Mouse (Mus musculus): ENCODE measurements around the gene Wars2. TPM values are rescaled to one million over a fixed set of nuclear protein-coding genes. Genes with fewer than 3 reads are reported as not detected.

Gene Wars2
- polyA plus RNA-seq, 1 experiment: 2.6 TPM

- WGBS: 20% methylated on average over 7 of the region's 7 CpGs
- Histone ChIP-seq H3K4me3 (ENCODE audit: low read depth, low read length) (no peak overlapping the region), H3K27me3 (ENCODE audit: control insufficient read depth, insufficient read depth, low read length) (peaks cover 23% of the 10 kb centered on the region), H3K27ac (ENCODE audit: insufficient read depth, low read depth, low read length) (no peak overlapping the region), H3K4me1 (ENCODE audit: control insufficient read depth, insufficient read depth, insufficient read length, low read length) (no peaks in the 10 kb centered on the region), H3K36me3 (ENCODE audit: control insufficient read depth, insufficient read depth, low read length) (no peaks in the 10 kb centered on the region)
- no peak for TF ChIP-seq POLR2A (IDR thresholded peaks at IDR 0.05; ENCODE audit: low read depth, low read length)
- no peak for TF ChIP-seq CTCF (IDR thresholded peaks at IDR 0.05; ENCODE audit: extremely low read depth, insufficient read length, insufficient replicate concordance, low read depth, low read length)
These were observed 123.8 kb downstream of the Wars2 start for GRCm38 (mm10) chr3:99264695-99265094.

- no peak overlapping the region for H3K4me3 ChIP-seq (ENCODE audit: low read depth, low read length)
- WGBS: 41% methylated on average over 10 of the region's 10 CpGs
- H3K27ac ChIP-seq (ENCODE audit: insufficient read depth, low read depth, low read length): no peak overlapping the region
- H3K36me3 ChIP-seq (ENCODE audit: control insufficient read depth, insufficient read depth, low read length): no peaks in the 10 kb centered on the region
- peaks cover 11% of the 10 kb centered on the region for H3K27me3 ChIP-seq (ENCODE audit: control insufficient read depth, insufficient read depth, low read length)
- TF ChIP-seq CTCF (IDR thresholded peaks at IDR 0.05; ENCODE audit: extremely low read depth, insufficient read length, insufficient replicate concordance, low read depth, low read length) (no peak), POLR2A (IDR thresholded peaks at IDR 0.05; ENCODE audit: low read depth, low read length) (no peak)
- no peaks in the 10 kb centered on the region for H3K4me1 ChIP-seq (ENCODE audit: control insufficient read depth, insufficient read depth, insufficient read length, low read length)
These were observed 126.0 kb downstream of the Wars2 start for GRCm38 (mm10) chr3:99266752-99267303.

- TF ChIP-seq CTCF (IDR thresholded peaks at IDR 0.05; ENCODE audit: extremely low read depth, insufficient read length, insufficient replicate concordance, low read depth, low read length) (no peak), POLR2A (IDR thresholded peaks at IDR 0.05; ENCODE audit: low read depth, low read length) (no peak)
- H3K27me3 ChIP-seq (ENCODE audit: control insufficient read depth, insufficient read depth, low read length): no peaks in the 10 kb centered on the region
- no peaks in the 10 kb centered on the region for H3K4me1 ChIP-seq (ENCODE audit: control insufficient read depth, insufficient read depth, insufficient read length, low read length)
- whole genome bisulfite sequencing: 68% methylated on average over 12 of the region's 12 CpGs
- no peaks in the 10 kb centered on the region for H3K36me3 ChIP-seq (ENCODE audit: control insufficient read depth, insufficient read depth, low read length)
- no peak overlapping the region for H3K27ac ChIP-seq (ENCODE audit: insufficient read depth, low read depth, low read length)
- no peak overlapping the region for H3K4me3 ChIP-seq (ENCODE audit: low read depth, low read length)
These were observed 137.2 kb downstream of the Wars2 start for GRCm38 (mm10) chr3:99277973-99278580.

GRCm38 (mm10) chr3:99279718-99280117 is 138.8 kb downstream of the Wars2 start:
- H3K36me3 ChIP-seq (ENCODE audit: control insufficient read depth, insufficient read depth, low read length): no peaks in the 10 kb centered on the region
- TF ChIP-seq POLR2A (IDR thresholded peaks at IDR 0.05; ENCODE audit: low read depth, low read length): no peak
- no peak for TF ChIP-seq CTCF (IDR thresholded peaks at IDR 0.05; ENCODE audit: extremely low read depth, insufficient read length, insufficient replicate concordance, low read depth, low read length)
- WGBS: 59% methylated on average over 3 of the region's 3 CpGs
- no peaks in the 10 kb centered on the region for H3K4me1 ChIP-seq (ENCODE audit: control insufficient read depth, insufficient read depth, insufficient read length, low read length)
- H3K27ac ChIP-seq (ENCODE audit: insufficient read depth, low read depth, low read length): no peak overlapping the region
- H3K27me3 ChIP-seq (ENCODE audit: control insufficient read depth, insufficient read depth, low read length): no peaks in the 10 kb centered on the region
- H3K4me3 ChIP-seq (ENCODE audit: low read depth, low read length): no peak overlapping the region

GRCm38 (mm10) chr3:99281453-99281852 is 140.6 kb downstream of the Wars2 start:
- H3K27me3 ChIP-seq (ENCODE audit: control insufficient read depth, insufficient read depth, low read length): no peaks in the 10 kb centered on the region
- H3K27ac ChIP-seq (ENCODE audit: insufficient read depth, low read depth, low read length): no peak overlapping the region
- H3K4me3 ChIP-seq (ENCODE audit: low read depth, low read length): no peak overlapping the region
- TF ChIP-seq CTCF (IDR thresholded peaks at IDR 0.05; ENCODE audit: extremely low read depth, insufficient read length, insufficient replicate concordance, low read depth, low read length) (no peak), POLR2A (IDR thresholded peaks at IDR 0.05; ENCODE audit: low read depth, low read length) (no peak)
- no peaks in the 10 kb centered on the region for H3K36me3 ChIP-seq (ENCODE audit: control insufficient read depth, insufficient read depth, low read length)
- 48% methylated on average over 4 of the region's 4 CpGs for whole genome bisulfite sequencing
- H3K4me1 ChIP-seq (ENCODE audit: control insufficient read depth, insufficient read depth, insufficient read length, low read length): no peaks in the 10 kb centered on the region

GRCm38 (mm10) chr3:99288302-99288701 is 147.4 kb downstream of the Wars2 start:
- Histone ChIP-seq H3K4me1 (ENCODE audit: control insufficient read depth, insufficient read depth, insufficient read length, low read length) (no peaks in the 10 kb centered on the region), H3K27ac (ENCODE audit: insufficient read depth, low read depth, low read length) (no peak overlapping the region), H3K27me3 (ENCODE audit: control insufficient read depth, insufficient read depth, low read length) (no peaks in the 10 kb centered on the region), H3K36me3 (ENCODE audit: control insufficient read depth, insufficient read depth, low read length) (no peaks in the 10 kb centered on the region), H3K4me3 (ENCODE audit: low read depth, low read length) (no peak overlapping the region)
- 34% methylated on average over 2 of the region's 2 CpGs for WGBS
- TF ChIP-seq POLR2A (IDR thresholded peaks at IDR 0.05; ENCODE audit: low read depth, low read length) (no peak), CTCF (IDR thresholded peaks at IDR 0.05; ENCODE audit: extremely low read depth, insufficient read length, insufficient replicate concordance, low read depth, low read length) (peak; percentile 37; the same call in 1 of the 2 replicates)

Other genes with a start within 250 kb of the Wars2 start
- gene Hao2, start 247.8 kb upstream of the Wars2 start, polyA plus RNA-seq (2012; rRNA removed): 0.04 and 0.10 TPM in 2 replicates
- gene Tbx15, start 99.3 kb downstream of the Wars2 start, polyA plus RNA-seq (2012; rRNA removed): not detected in 2 replicates